Mouse (Mus musculus) heart, adult 9 months (tissue): ENCODE results near the gene Fam117a.

Experiments used
- DNase-seq, 2 experiments: peaks; one replicate each; pipeline ENCODE4 v3.0.0; 2022; ENCODE audit warnings: low spot score in 2 of 2

Gene Fam117a

GRCm38 (mm10) chr11:95417341-95417740 is 80.5 kb downstream of the Fam117a start:
- DNase-seq, result no peak

- DNase-seq, result no peak
Measured at GRCm38 (mm10) chr11:95420880-95421435, 84.1 kb downstream of the Fam117a start.

GRCm38 (mm10) chr11:95423505-95423904 is 86.7 kb downstream of the Fam117a start:
- DNase-seq, result no peak

GRCm38 (mm10) chr11:95431344-95431743 is 94.5 kb downstream of the Fam117a start:
- no peak for DNase-seq
